Mouse (Mus musculus): ENCODE results near the gene Zfp658. TPM values are rescaled to one million over a fixed set of nuclear protein-coding genes. Genes with fewer than 3 reads are reported as not detected.

Zfp658 gene
- polyA plus RNA-seq (2012; rRNA removed) = 0.29 and 0.36 TPM in 2 replicates

GRCm38 (mm10) chr7:43562006-43562633 is at the start of gene Zfp658:
Zfp658 (plus strand) TSS chr7:43562256.

GRCm38 (mm10) chr7:43544225-43544977 is 17.7 kb upstream of the Zfp658 start, which contains the start of gene Cd33:
Cd33 (minus strand) TSS chr7:43544428.

GRCm38 (mm10) chr7:43579440-43580171 is 17.6 kb downstream of the Zfp658 start, which contains the start of gene Zfp719:
Zfp719 (plus strand) TSS chr7:43579610.

GRCm38 (mm10) chr7:43606896-43607742 is 45.1 kb downstream of the Zfp658 start, which contains the start of gene Zfp819:
Zfp819 (plus strand) TSS chr7:43607169.

Other genes with a start within 250 kb of the Zfp658 start
- 3.4 and 4.5 TPM in 2 replicates for gene Zfp715, start 249.0 kb upstream of the Zfp658 start, polyA plus RNA-seq (2012; rRNA removed)
- 1.8 and 2.6 TPM in 2 replicates for gene Siglecf, start 210.9 kb upstream of the Zfp658 start, polyA plus RNA-seq (2012; rRNA removed)
- 0.63 and 0.76 TPM in 2 replicates for gene Siglecg, start 154.1 kb upstream of the Zfp658 start, polyA plus RNA-seq (2012; rRNA removed)
- gene Lim2, start 134.6 kb upstream of the Zfp658 start, polyA plus RNA-seq (2012; rRNA removed) = 0.03 and 0.06 TPM in 2 replicates
- gene Nkg7, start 125.2 kb upstream of the Zfp658 start, polyA plus RNA-seq (2012; rRNA removed) = 2.4 and 4.1 TPM in 2 replicates
- gene Cldnd2, start 121.5 kb upstream of the Zfp658 start, polyA plus RNA-seq (2012; rRNA removed) = not detected in 2 replicates
- 127 and 139 TPM in 2 replicates for gene Etfb, start 118.2 kb upstream of the Zfp658 start, polyA plus RNA-seq (2012; rRNA removed)
- gene Gm45233, start 118.1 kb upstream of the Zfp658 start, polyA plus RNA-seq (2012; rRNA removed) = 0.12 and 0.28 TPM in 2 replicates
- gene Vsig10l, start 99.1 kb upstream of the Zfp658 start, polyA plus RNA-seq (2012; rRNA removed) = 0.43 and 0.80 TPM in 2 replicates
- gene Iglon5, start 72.2 kb upstream of the Zfp658 start, polyA plus RNA-seq (2012; rRNA removed) = 0.03 and 0.09 TPM in 2 replicates
- not detected in 2 replicates for gene 4931406B18Rik, start 56.3 kb upstream of the Zfp658 start, polyA plus RNA-seq (2012; rRNA removed)
- 0.93 and 1.2 TPM in 2 replicates for gene Cd33, start 17.8 kb upstream of the Zfp658 start, polyA plus RNA-seq (2012; rRNA removed)
- gene Zfp719, start 17.4 kb downstream of the Zfp658 start, polyA plus RNA-seq (2012; rRNA removed) = 0.72 and 0.96 TPM in 2 replicates
- gene Zfp819, start 44.9 kb downstream of the Zfp658 start, polyA plus RNA-seq (2012; rRNA removed) = 0.02 TPM in 1 of 2 replicates, not detected in the other
- gene Ceacam18, start 72.5 kb downstream of the Zfp658 start, polyA plus RNA-seq (2012; rRNA removed) = not detected in 2 replicates
- 1.2 and 2.0 TPM in 2 replicates for gene Siglece, start 97.9 kb downstream of the Zfp658 start, polyA plus RNA-seq (2012; rRNA removed)
- 2.7 and 3.1 TPM in 2 replicates for gene Ctu1, start 109.8 kb downstream of the Zfp658 start, polyA plus RNA-seq (2012; rRNA removed)
- 0.03 TPM in 2 replicates for gene Klk14, start 128.2 kb downstream of the Zfp658 start, polyA plus RNA-seq (2012; rRNA removed)
- 0.02 and 0.03 TPM in 2 replicates for gene Klk13, start 150.3 kb downstream of the Zfp658 start, polyA plus RNA-seq (2012; rRNA removed)
- not detected in 2 replicates for gene Klk12, start 206.6 kb downstream of the Zfp658 start, polyA plus RNA-seq (2012; rRNA removed)
- gene Klk11, start 212.3 kb downstream of the Zfp658 start, polyA plus RNA-seq (2012; rRNA removed) = not detected in 2 replicates
- not detected in 2 replicates for gene Klk10, start 218.8 kb downstream of the Zfp658 start, polyA plus RNA-seq (2012; rRNA removed)
- gene Klk9, start 229.6 kb downstream of the Zfp658 start, polyA plus RNA-seq (2012; rRNA removed) = not detected in 2 replicates
- gene Klk8, start 235.3 kb downstream of the Zfp658 start, polyA plus RNA-seq (2012; rRNA removed) = 3.8 and 4.5 TPM in 2 replicates
- 0.02 TPM in 1 of 2 replicates, not detected in the other for gene Klk7, start 249.0 kb downstream of the Zfp658 start, polyA plus RNA-seq (2012; rRNA removed)

Data from liver, embryonic 14 days (tissue).